Mouse (Mus musculus): ENCODE measurements around the gene Xylt1.

GRCm38 (mm10) chr7:117420836-117421566 lies 40.2 kb downstream of the Xylt1 start:
- TF ChIP-seq POLR2A (IDR thresholded peaks at IDR 0.05; ENCODE audit: control insufficient read depth in 1 of 2, insufficient read depth in 1 of 2, low read depth in 1 of 2, low read length in 2 of 2, poor library complexity in 1 of 2) (no peak), GATA1 (IDR thresholded peaks at IDR 0.05; ENCODE audit: low read depth, low read length) (no peak), SMC3 (IDR thresholded peaks at IDR 0.05; ENCODE audit: low read depth, low read length) (no peak), EP300 (IDR thresholded peaks at IDR 0.05; ENCODE audit: low read depth in 1 of 2, low read length in 2 of 2) (no peak), USF2 (IDR thresholded peaks at IDR 0.05; ENCODE audit: borderline replicate concordance in 1 of 2, insufficient read depth in 1 of 2, low read depth in 1 of 2, low read length in 2 of 2) (no peak)

Measured in MEL (cell line).